Mouse (Mus musculus): ENCODE results near the gene Acvr2b. TPM values are rescaled to one million over a fixed set of nuclear protein-coding genes. Genes with fewer than 3 reads are reported as not detected.

Gene Acvr2b
- total RNA-seq, 2 experiments from 2014 or later, result 5.7 to 10.6 TPM

DNA sequence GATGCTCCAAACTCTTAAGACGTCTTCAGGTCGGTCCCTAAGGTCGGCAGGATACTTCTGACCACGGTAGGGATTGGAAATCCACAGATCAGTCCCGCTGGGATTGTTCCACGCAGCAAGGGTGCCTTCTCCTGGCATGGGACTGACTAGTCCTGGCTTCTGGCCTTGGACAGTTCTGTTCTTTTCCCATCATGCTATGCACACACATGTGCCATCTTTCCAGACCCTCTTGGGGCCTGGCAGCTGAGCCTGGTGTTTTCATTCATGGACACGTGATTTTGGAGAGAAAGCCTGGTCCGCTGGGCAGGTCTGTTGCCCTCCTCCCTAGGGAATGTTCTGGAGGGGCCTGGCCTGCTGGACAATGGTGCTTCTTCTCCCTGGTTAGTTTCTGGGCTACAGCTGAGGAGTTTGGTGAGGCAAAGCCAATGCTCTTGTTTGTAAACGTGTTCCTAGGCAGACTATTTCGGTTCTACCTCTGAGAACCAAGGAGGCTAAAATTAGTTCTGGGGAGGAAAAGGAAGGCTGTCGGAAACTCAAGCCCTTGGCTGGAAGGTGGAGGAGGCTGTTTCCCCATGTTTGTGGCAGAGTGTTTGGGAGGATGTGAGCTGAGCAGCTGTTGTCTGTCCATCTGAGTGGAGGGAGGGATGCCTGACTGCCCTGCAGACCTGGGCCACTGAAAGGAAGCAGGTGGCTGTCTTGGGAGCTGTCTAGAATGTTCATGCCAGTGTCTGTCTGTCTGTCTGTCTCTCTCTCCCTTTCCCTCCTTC is 7.2 kb downstream of the Acvr2b start:
- DNase-seq, result no peak

GRCm38 (mm10) chr9:119409864-119410263 is 7.9 kb downstream of the Acvr2b start:
- no peak for DNase-seq

DNA sequence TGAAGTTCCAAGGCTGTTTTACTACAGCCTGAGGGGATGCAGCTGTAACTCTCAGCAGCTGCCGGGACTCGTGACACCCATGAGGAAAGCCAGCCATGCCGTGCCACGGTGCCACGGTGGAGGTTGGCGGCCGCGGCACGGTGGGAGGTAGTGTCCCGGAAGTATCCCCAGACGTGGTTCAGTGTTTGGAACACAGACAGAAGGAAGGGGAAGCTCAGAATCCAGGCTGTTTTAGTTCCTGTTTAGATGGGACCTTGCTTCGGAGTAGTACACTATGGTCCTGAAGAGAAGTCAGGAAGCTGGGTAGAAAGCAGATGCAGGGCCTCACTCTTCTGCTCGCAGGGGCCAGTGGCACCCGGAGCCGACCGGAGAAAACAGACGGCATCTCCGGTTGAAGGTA is 16.1 kb downstream of the Acvr2b start:
- DNase-seq, result no peak

DNA sequence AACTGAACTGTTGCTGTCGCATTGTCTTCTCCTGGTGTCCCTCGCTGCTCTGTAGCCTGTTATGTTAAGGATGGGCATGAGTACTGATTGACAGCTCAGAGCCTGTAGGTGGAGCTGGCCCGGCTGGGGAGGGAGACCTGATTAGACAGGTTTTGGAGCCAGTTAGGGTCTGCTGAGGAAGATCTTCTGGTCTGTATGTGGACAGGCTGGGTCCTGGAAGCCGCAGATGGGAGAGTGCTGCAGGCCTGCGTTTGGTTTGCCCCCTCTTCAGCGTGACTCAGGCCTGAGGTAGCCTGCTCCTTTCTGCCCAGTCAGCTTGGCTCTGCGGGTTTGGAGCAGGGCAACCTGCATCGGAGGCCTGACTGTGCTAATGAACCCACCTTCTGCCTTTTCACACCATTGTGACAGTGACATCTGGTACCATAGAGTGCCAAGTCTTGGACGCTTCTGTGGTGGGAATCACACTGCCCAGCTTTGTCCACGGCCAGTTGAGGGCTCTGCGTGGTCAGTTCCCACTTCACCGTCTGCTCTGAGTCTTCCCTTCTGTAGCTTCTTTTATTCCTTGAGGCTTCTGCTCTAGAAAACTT is 18.0 kb downstream of the Acvr2b start:
- DNase-seq, result no peak

DNA sequence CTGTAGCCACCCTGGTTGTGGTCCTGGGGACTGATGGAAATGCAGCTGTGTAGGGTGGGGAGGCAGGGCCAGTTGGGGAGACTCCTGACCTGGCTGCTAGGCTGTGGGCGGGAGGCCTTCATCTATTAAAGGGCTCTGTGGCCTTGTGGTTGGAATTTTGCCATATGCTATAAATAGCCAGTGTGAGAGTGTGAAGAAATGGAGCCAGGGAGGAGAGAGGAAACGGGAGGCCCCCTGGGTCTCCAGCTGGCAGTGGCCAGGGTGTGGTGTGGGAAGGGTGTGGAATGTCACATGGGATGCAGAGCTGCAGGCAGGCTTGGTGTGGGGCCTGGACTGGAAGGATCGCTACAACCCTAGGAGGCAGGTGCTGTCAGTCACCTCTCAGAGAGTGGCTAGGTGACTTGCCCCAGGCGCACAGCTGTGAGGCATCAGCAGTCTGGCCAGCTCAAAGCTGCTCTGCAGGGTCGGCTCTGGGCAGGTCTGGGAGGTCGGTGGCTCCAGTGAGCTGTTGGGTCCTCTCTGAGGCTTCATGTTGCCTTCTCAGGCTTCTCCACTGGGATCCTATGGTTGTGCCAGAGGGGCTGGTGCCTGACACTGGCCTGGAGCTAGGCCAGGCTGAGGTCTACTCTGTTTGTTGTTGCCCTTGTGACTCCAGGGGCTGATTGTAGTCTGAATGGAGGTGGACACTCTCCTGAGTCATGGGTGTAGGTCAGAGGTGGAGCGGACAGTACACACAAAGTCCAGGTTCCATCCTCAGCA is 23.5 kb downstream of the Acvr2b start:
- DNase-seq, result peak; percentile 77

DNA sequence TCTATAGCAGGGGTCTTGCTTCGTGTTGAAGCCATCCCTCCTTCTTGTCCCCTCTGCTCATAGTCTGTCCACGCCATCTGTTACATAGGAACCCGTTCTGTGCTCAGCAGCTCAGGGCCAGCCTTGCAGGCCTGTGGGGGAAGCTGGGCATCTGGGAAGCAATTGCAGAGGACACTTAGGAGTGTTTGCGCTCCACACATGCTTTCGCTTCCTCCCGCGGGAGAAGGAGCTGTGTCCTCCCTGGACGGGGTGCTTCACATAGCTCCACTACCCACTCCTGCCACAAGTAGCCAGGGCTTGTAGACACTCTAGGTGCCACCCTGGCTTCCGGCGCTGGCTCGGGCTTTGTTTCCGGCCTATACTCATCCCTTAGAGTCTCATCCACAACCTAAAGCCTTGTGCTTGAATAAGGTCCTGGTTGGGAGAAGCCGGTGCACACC is 24.1 kb downstream of the Acvr2b start:
- no peak for DNase-seq

DNA sequence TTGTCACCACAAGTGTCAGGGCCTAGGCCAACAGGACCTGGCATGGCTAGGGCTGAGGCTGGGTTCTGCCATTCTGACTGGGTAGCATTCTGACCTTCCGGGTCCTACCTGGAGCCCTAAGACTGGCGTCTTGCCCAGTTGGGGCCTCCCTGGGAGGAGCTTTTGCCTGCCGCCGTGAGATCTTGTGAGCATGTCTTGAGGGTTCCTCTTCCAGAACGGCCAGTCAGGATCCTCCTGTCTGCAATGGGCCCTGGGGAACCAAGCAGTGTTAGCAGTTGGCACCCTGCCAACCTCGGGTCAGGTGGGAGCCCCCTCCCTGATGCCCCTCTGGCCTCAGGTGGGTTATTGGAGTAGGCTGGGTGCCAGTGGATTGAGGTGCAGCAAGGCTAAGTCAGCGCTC is 24.6 kb downstream of the Acvr2b start:
- DNase-seq, result no peak

GRCm38 (mm10) chr9:119430311-119430710 is 28.4 kb downstream of the Acvr2b start:
- peak; percentile 88 for DNase-seq

GRCm38 (mm10) chr9:119435855-119436254 is 33.9 kb downstream of the Acvr2b start:
- no peak for DNase-seq

- no peak for DNase-seq
These were observed 36.1 kb downstream of the Acvr2b start for GRCm38 (mm10) chr9:119438065-119438464.

GRCm38 (mm10) chr9:119438498-119439000 is 36.6 kb downstream of the Acvr2b start:
- DNase-seq, result no peak

DNA sequence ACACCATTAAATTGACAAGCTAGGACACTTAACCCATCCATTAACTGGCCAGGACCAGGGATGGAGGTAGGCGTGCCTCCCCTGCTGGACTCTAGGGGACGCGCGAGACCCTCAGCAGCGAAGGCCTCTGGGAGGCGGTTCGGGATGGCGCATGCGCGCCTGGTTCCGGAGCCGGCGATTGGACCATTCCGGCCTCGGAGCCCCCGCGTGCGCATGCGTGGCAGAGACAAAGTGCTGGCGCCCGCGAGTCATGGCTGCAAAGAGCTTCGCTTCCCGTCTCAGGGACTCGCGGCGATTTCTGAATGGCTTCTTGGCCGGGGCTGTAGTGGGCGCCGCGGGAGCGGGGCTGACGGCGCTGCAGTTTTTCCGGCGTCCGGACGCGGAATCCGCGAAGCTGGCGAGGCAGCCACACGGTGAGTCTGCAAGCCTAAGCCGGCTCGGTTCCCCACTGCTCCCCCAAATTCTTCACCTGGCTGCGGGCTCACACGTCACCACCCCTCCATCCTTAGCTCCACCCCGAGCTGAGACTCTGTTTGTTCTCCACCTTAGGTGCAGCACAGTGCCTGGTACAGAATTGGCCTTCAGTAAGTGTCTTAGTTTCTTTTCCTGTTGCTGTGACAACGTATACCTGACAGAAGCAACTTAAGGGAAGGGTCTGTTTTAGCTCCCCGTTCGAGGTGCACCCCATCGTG is 43.0 kb downstream of the Acvr2b start, which contains the start of gene Exog:
Exog (plus strand) TSS at position 206 of the 692 bp plus-strand sequence.
- DNase-seq, result peak; percentile 99

GRCm38 (mm10) chr9:119445737-119446136 is 43.8 kb downstream of the Acvr2b start:
- no peak for DNase-seq

GRCm38 (mm10) chr9:119455967-119456366 is 54.0 kb downstream of the Acvr2b start:
- no peak for DNase-seq

- DNase-seq, result no peak
These were observed 55.2 kb downstream of the Acvr2b start for GRCm38 (mm10) chr9:119457122-119457521.

DNA sequence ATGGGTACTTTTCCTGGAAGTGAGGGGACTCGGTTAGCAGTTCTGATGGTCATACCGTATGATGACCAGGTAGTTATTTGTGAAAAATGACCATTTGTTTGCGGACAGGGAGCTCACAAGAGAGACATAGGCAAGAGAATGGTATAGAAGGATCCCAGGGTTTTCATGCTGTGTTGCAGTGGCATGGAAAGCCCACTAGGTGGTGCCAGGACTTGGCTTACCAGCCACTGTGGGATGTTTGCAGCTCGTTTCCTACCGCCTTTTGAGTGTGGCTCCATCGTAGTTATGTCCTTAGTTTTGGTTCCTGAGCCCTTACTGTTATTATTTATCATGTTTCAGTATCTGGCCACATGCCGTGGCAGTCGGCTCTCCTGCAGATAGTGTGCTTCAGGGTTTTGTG is 58.5 kb downstream of the Acvr2b start:
- DNase-seq, result peak; percentile 74

- DNase-seq, result no peak
These were observed 63.1 kb downstream of the Acvr2b start for GRCm38 (mm10) chr9:119465056-119465455.

- DNase-seq, result peak; percentile 60
These were observed 63.7 kb downstream of the Acvr2b start for GRCm38 (mm10) chr9:119465595-119465994.

GRCm38 (mm10) chr9:119469691-119470353 is 67.9 kb downstream of the Acvr2b start:
- DNase-seq, result peak; percentile 26

DNA sequence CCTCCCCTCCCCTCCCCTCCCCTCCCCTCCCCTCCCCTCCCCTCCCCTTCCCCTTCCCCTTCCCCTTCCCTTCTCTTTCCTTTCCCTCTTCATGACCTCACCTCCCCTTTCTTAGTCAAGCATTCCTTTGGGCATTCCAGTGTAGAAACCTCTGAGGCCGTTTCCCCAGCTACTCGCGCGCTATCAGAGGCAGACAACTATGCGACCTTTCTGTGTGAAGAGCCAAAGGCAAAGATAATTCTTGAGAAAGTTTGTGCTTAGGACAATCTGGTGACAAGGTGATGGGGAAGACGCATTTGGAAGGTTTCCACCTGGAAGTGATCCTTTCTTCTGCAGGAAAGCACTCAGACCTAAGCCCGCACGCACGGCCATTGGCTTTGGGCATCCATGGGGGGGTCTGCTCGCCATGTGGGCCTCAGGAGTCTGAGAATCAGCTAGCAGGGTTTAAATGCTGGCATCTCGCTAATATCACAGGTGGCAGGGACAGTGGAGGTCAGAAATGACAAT is 70.5 kb downstream of the Acvr2b start:
- no peak for DNase-seq

DNA sequence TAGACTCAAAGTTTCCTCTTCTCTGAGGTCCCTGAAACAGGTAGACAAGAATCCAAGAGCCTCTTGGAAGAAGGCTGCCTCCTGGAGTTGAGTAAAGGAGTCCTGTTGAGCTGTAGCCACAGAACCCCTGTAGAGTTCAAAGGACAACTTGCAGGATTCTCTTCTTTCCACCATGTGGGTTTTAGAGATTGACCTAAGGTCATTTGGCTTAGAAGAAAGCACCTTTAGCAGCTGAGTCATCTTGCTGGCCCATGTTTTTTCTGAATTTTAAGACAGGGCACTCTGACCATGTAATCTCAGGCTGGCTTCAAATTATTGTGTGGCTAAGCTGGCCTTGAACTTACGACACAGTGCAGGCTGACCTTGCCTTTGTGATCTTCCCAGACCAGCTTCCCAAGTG is 71.1 kb downstream of the Acvr2b start:
- no peak for DNase-seq
